ENCODE assay signal across 10 mouse cellular contexts in genomic region chr16:37778529-37778928, GRCm38 (mm10). TPM values are rescaled to one million over a fixed set of nuclear protein-coding genes. Genes with fewer than 3 reads are reported as not detected.
DNase-seq lines count a peak whose midpoint lies in the region; ATAC-seq and TF ChIP-seq lines count a peak whose summit lies in the region.
"Had no signal": no experiment of that assay in that cellular context is flagged by ENCODE, and none has a peak within 500 bp of the region (broad histone marks: within the 10 kb centered on the region; RNA-seq: fewer than 3 reads in every experiment).

No protein-coding gene starts in this region.

- no peak for DNase-seq in heart, postnatal 0 days (ENCODE audit: low spot score)
- no peak for DNase-seq in heart, adult 11 months
- DNase-seq in testis, postnatal 10 days (ENCODE audit: low spot score) = no peak
- no peak for DNase-seq in frontal cortex, postnatal 14 days (ENCODE audit: low spot score in 2 of 2)
- DNase-seq in kidney, postnatal 10 days = no peak
- DNase-seq: liver, embryonic 13.5 days had no signal

- H3K27ac ChIP-seq in heart, postnatal 0 days (ENCODE audit: low read depth) = peak overlapping the region; percentile 90
- H3K27ac ChIP-seq in brown adipose tissue, adult 24 weeks (replicated peaks; ENCODE audit: low read depth, low read length) = 0 out of 2 replicates have a peak overlapping the region, but pooled peaks have one; percentile 5
- H3K27ac ChIP-seq in forebrain, embryonic 16.5 days (ENCODE audit: low read length) = no peak overlapping the region
- no peak overlapping the region for H3K27ac ChIP-seq in midbrain, embryonic 12.5 days (replicated peaks)
- H3K27ac ChIP-seq: liver, embryonic 13.5 days had no signal

- H3K9ac ChIP-seq in heart, postnatal 0 days (replicated peaks; ENCODE audit: low read depth, low read length) = peak overlapping the region; percentile 88
- H3K9ac ChIP-seq in forebrain, embryonic 16.5 days (replicated peaks; ENCODE audit: low read depth, low read length) = no peak overlapping the region
- H3K9ac ChIP-seq in midbrain, embryonic 12.5 days (replicated peaks) = no peak overlapping the region
- H3K9ac ChIP-seq: liver, embryonic 13.5 days had no signal

- no peak for TF ChIP-seq EP300 in heart, postnatal 0 days (IDR thresholded peaks at IDR 0.05; ENCODE audit: low read depth)

- H3K4me1 ChIP-seq in heart, postnatal 0 days (ENCODE audit: control insufficient read depth, insufficient read depth) = peaks cover 19% of the 10 kb centered on the region
- H3K4me1 ChIP-seq in brown adipose tissue, adult 24 weeks (ENCODE audit: control insufficient read depth, insufficient read depth, insufficient read length, low read length) = no peaks in the 10 kb centered on the region
- peaks cover 19% of the 10 kb centered on the region for H3K4me1 ChIP-seq in forebrain, embryonic 16.5 days (replicated peaks; ENCODE audit: control insufficient read depth, insufficient read depth, low read length)
- H3K4me1 ChIP-seq in midbrain, embryonic 12.5 days = peaks cover 26% of the 10 kb centered on the region
- H3K4me1 ChIP-seq: liver, embryonic 13.5 days had no signal

- H3K27me3 ChIP-seq in heart, postnatal 0 days (ENCODE audit: control insufficient read depth, insufficient read depth, low read length) = no peaks in the 10 kb centered on the region
- no peaks in the 10 kb centered on the region for H3K27me3 ChIP-seq in forebrain, embryonic 16.5 days (replicated peaks; ENCODE audit: control insufficient read depth, insufficient read depth, low read length)
- peaks cover 9% of the 10 kb centered on the region for H3K27me3 ChIP-seq in midbrain, embryonic 12.5 days

- H3K4me2 ChIP-seq in heart, postnatal 0 days (ENCODE audit: low read depth, low read length) = peak overlapping the region; percentile 77
- H3K4me2 ChIP-seq in forebrain, embryonic 16.5 days (ENCODE audit: low read length) = peak overlapping the region; percentile 12; the same call in 1 of the 2 replicates
- peak overlapping the region; percentile 64 for H3K4me2 ChIP-seq in midbrain, embryonic 12.5 days (replicated peaks)
- H3K4me2 ChIP-seq: liver, embryonic 13.5 days had no signal

- H3K36me3 ChIP-seq in heart, postnatal 0 days (replicated peaks; ENCODE audit: control insufficient read depth, insufficient read depth, low read length) = peaks cover 9% of the 10 kb centered on the region
- H3K36me3 ChIP-seq in forebrain, embryonic 16.5 days (ENCODE audit: control insufficient read depth, insufficient read depth) = no peaks in the 10 kb centered on the region
- no peaks in the 10 kb centered on the region for H3K36me3 ChIP-seq in midbrain, embryonic 12.5 days
- H3K36me3 ChIP-seq: liver, embryonic 13.5 days had no signal

- 36% methylated on average over 5 of the region's 5 CpGs for WGBS in heart, postnatal 0 days
- 9% methylated on average over 5 of the region's 5 CpGs for WGBS in forebrain, embryonic 16.5 days
- WGBS in midbrain, embryonic 12.5 days = 34% methylated on average over 5 of the region's 5 CpGs

- H3K4me3 ChIP-seq in heart, postnatal 0 days (ENCODE audit: low read depth, low read length) = peak overlapping the region; percentile 74
- peak overlapping the region; percentile 18 for H3K4me3 ChIP-seq in brown adipose tissue, adult 24 weeks (ENCODE audit: insufficient read depth, low read depth, low read length)
- H3K4me3 ChIP-seq in forebrain, embryonic 16.5 days (replicated peaks; ENCODE audit: low read length) = no peak overlapping the region
- peak overlapping the region; percentile 66; the same call in 1 of the 2 replicates for H3K4me3 ChIP-seq in midbrain, embryonic 12.5 days

- no peaks in the 10 kb centered on the region for H3K9me3 ChIP-seq in heart, postnatal 0 days (replicated peaks; ENCODE audit: control insufficient read depth, low read length)
- H3K9me3 ChIP-seq in forebrain, embryonic 16.5 days (ENCODE audit: control insufficient read depth, low read length) = no peaks in the 10 kb centered on the region
- H3K9me3 ChIP-seq in midbrain, embryonic 12.5 days = no peaks in the 10 kb centered on the region
- H3K9me3 ChIP-seq: liver, embryonic 13.5 days had no signal

- no peak for ATAC-seq in heart, postnatal 0 days (ENCODE audit: insufficient read depth, low read depth)
- ATAC-seq in forebrain, embryonic 16.5 days = no peak
- ATAC-seq in midbrain, embryonic 12.5 days (ENCODE audit: low FRiP score, low read depth) = no peak
- ATAC-seq: inflammation-experienced regulatory T-cells, adult 6 months had no signal

- TF ChIP-seq CTCF in heart, postnatal 0 days (IDR thresholded peaks at IDR 0.05; ENCODE audit: low read depth) = no peak

RNA-seq across cellular contexts. Expression of gene Fstl1, which starts 1.9 kb away (rescaled TPM):
- total RNA-seq in heart, postnatal 0 days (2014; rRNA removed; ENCODE audit: low replicate concordance) = 289 and 316 TPM in 2 replicates
- 271 and 272 TPM in 2 replicates for polyA plus RNA-seq in heart, postnatal 0 days (2015; fragmentation: Nextera tagmentation; extraction: Ambion mirVana)
- 26.5 and 46.9 TPM in 2 replicates for polyA plus RNA-seq in brown adipose tissue, adult 24 weeks (2012; ENCODE audit: insufficient read depth, insufficient read length, missing spikeins)
- polyA plus RNA-seq in forebrain, embryonic 16.5 days (2015; fragmentation: Nextera tagmentation; extraction: Ambion mirVana) = 75.6 and 105 TPM in 2 replicates
- 169 and 215 TPM in 2 replicates for polyA plus RNA-seq in midbrain, embryonic 12.5 days (2016; fragmentation: Nextera tagmentation; extraction: Ambion mirVana)

Comparison
In these comparisons a context has a peak if more than half of its experiments do, and no peak if none do; other contexts are left out.
1. H3K27ac ChIP-seq: peak in heart, postnatal 0 days (single experiment) and brown adipose tissue, adult 24 weeks (single experiment); none in forebrain, embryonic 16.5 days (single experiment) and midbrain, embryonic 12.5 days (single experiment).
2. H3K4me2 ChIP-seq: peak in every context shown above with its lines; median percentile 77 in heart, postnatal 0 days; 64 in midbrain, embryonic 12.5 days; 12 in forebrain, embryonic 16.5 days.